Mouse (Mus musculus) skeletal muscle tissue, postnatal 0 days (tissue): ENCODE data around the gene Olfr703. TPM values are rescaled to one million over a fixed set of nuclear protein-coding genes. Genes with fewer than 3 reads are reported as not detected.

ENCODE experiments used
- polyA plus RNA-seq: library from polyadenylated mRNA; unstranded; fragments of >200 nt; fragmentation: Nextera tagmentation; extraction: Ambion mirVana; gene quantifications from 2 replicates; pipeline ENCODE4 v1.2.1, GENCODE M21; 2015

Olfr703 gene
- not detected in 2 replicates for polyA plus RNA-seq

GRCm38 (mm10) chr7:106843060-106843459 lies at the start of gene Olfr703:
Gene Olfr703 (plus strand): TSS chr7:106843360.

GRCm38 (mm10) chr7:106808734-106809133 lies 34.4 kb upstream of the Olfr703 start, which contains the start of gene Olfr700:
Gene Olfr700 (minus strand): TSS chr7:106808834.

GRCm38 (mm10) chr7:106813829-106814228 lies 29.3 kb upstream of the Olfr703 start, which contains the start of gene Olfr701:
Gene Olfr701 (plus strand): TSS chr7:106814129.

DNA sequence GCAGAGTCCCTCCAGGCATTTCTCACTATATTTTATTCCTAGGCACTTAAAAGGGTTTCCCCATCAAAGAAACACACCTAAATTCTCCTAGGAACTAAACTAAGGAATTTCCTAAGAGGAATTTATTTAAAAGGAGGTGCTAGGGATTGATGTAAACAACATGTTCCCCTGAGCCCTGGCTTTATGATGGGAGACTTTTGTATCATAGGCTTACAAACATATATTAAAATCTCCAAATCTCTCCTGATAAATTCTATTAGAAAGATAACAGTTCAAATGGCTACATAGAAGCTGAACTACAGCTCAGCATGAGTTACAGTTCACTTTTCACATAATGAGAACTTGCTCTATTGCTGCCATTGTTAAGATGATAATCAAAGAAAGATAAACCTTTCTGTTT lies 9.4 kb upstream of the Olfr703 start, which contains the start of gene Olfr702:
Gene Olfr702, minus strand, starts transcription at position 101 of the 400 bp plus-strand sequence.

GRCm38 (mm10) chr7:106862885-106863284 lies 19.7 kb downstream of the Olfr703 start, which contains the start of gene Olfr704:
Gene Olfr704 (plus strand): TSS chr7:106863185.

GRCm38 (mm10) chr7:106876791-106877190 lies 33.6 kb downstream of the Olfr703 start, which contains the start of gene Olfr705:
Gene Olfr705 (minus strand): TSS chr7:106876891.

DNA sequence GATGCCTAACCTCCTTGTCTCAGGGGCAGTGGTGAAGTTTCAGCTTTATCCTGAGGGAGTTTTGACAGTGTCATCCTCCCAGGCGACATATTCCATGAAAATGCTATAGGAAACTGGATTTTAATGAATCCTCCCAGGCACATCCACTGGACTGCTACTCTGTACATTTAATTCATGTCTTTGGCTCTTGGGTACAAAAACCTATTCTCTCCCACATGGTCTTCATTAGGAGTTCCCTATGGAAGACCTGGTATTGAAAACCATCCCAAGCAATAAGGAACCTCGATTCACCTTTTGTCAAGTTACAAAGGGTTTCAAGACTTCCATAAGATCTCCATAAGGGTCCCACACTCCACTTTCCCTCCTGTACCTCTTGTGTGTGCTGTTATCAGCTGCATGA lies 44.9 kb downstream of the Olfr703 start, which contains the start of gene Olfr706:
Gene Olfr706, minus strand, starts transcription at position 101 of the 400 bp plus-strand sequence.

Other genes starting within 250 kb of the Olfr703 start
- gene Olfr693, start 162.8 kb upstream of the Olfr703 start, polyA plus RNA-seq = not detected in 2 replicates
- gene Olfr694, start 151.5 kb upstream of the Olfr703 start, polyA plus RNA-seq = not detected in 2 replicates
- gene Olfr695, start 127.0 kb upstream of the Olfr703 start, polyA plus RNA-seq = not detected in 2 replicates
- not detected in 2 replicates for gene Olfr697, start 100.9 kb upstream of the Olfr703 start, polyA plus RNA-seq
- not detected in 2 replicates for gene Olfr698, start 88.0 kb upstream of the Olfr703 start, polyA plus RNA-seq
- gene Olfr699, start 50.2 kb upstream of the Olfr703 start, polyA plus RNA-seq = not detected in 2 replicates
- gene Olfr700, start 34.5 kb upstream of the Olfr703 start, polyA plus RNA-seq = not detected in 2 replicates
- gene Olfr701, start 29.2 kb upstream of the Olfr703 start, polyA plus RNA-seq = not detected in 2 replicates
- gene Olfr702, start 9.5 kb upstream of the Olfr703 start, polyA plus RNA-seq = not detected in 2 replicates
- not detected in 2 replicates for gene Olfr704, start 19.8 kb downstream of the Olfr703 start, polyA plus RNA-seq
- not detected in 2 replicates for gene Olfr705, start 33.5 kb downstream of the Olfr703 start, polyA plus RNA-seq
- not detected in 2 replicates for gene Olfr706, start 44.8 kb downstream of the Olfr703 start, polyA plus RNA-seq
- not detected in 2 replicates for gene Olfr707, start 57.9 kb downstream of the Olfr703 start, polyA plus RNA-seq
- gene Olfr1532-ps1, start 64.6 kb downstream of the Olfr703 start, polyA plus RNA-seq = not detected in 2 replicates
- not detected in 2 replicates for gene Olfr709-ps1, start 88.9 kb downstream of the Olfr703 start, polyA plus RNA-seq
- not detected in 2 replicates for gene Olfr710, start 105.0 kb downstream of the Olfr703 start, polyA plus RNA-seq
- not detected in 2 replicates for gene Olfr6, start 120.6 kb downstream of the Olfr703 start, polyA plus RNA-seq
- gene Olfr711, start 132.1 kb downstream of the Olfr703 start, polyA plus RNA-seq = not detected in 2 replicates
- not detected in 2 replicates for gene Olfr2, start 162.7 kb downstream of the Olfr703 start, polyA plus RNA-seq
- not detected in 2 replicates for gene Olfr713, start 187.8 kb downstream of the Olfr703 start, polyA plus RNA-seq
- not detected in 2 replicates for gene Olfr714, start 227.6 kb downstream of the Olfr703 start, polyA plus RNA-seq
- not detected in 2 replicates for gene Olfr17, start 249.9 kb downstream of the Olfr703 start, polyA plus RNA-seq